Mouse (Mus musculus): Measurements from ENCODE around the gene Zbtb7b. TPM values are rescaled to one million over a fixed set of nuclear protein-coding genes. Genes with fewer than 3 reads are reported as not detected.

Gene Zbtb7b
- polyA plus RNA-seq, 1 experiment from 2014 or later = 0.54 TPM

DNA sequence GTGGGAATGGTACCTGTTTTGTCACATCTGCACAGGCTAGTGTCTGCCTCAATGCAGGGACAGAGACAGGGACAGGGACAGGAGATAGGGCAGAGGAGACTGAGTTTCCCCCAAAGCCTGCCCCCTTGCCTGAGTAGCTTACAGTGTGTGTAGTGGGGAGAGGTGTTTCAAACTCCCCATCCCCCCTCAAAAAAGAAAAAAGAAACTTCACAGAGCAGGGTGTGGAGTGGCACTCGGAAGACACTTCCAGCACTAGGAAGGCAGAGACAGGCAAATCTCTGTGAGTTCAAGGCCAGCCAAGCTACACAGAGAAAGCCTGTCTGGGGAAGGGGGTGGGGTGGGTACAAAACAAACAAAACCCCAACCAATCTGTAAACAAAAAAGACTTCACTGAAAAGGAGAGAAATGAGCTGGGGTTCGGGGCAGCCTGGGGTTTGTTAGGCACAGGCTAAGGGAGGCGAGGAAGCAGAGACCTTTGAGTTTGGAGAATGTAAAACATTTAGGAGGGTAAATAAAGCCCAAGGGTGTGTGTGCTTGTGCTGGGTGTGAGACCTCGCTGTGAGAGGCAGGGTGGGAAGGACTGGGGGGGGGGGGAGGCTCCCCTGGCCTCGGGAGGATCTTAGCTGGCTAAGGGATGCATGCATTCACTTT is 20.9 kb downstream of the Zbtb7b start:
- no peak overlapping the region for H3K9ac ChIP-seq (replicated peaks)
- 44% methylated on average over 5 of the region's 5 CpGs for WGBS

DNA sequence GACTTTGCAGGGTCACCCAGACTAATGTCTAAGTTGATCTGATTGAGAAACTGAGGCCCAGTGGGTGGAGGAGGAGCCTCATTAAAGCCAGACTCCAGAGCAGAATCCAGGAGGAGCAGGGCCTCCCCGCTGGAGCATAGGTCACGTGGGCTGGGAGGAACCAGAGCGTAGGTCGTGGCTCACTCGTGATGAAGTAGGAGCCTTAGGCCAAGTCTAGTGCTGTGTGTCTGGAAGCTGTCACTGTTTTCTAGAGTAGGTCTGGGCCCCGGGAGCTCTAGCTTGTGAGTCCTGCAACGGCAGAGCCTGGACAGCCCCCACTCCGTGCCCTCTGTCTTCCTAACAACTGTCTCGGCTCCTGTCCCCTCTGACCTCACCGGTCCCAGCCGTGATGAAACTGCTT is 27.2 kb downstream of the Zbtb7b start:
- Histone ChIP-seq H3K4me1 (replicated peaks) (0 out of 2 replicates have a peak, but pooled peaks cover 4% of the 10 kb centered on the region), H3K4me2 (replicated peaks) (no peak overlapping the region), H3K27me3 (no peaks in the 10 kb centered on the region), H3K9me3 (no peaks in the 10 kb centered on the region), H3K27ac (no peak overlapping the region), H3K9ac (replicated peaks) (no peak overlapping the region), H3K4me3 (replicated peaks) (no peak overlapping the region), H3K36me3 (no peaks in the 10 kb centered on the region)
- 67% methylated on average over 11 of the region's 11 CpGs for WGBS
- ATAC-seq = no peak

More for the DNA sequence above, 20.9 kb downstream of the Zbtb7b start:
- Histone ChIP-seq H3K4me3 (replicated peaks) (no peak overlapping the region), H3K9me3 (no peaks in the 10 kb centered on the region), H3K4me1 (replicated peaks) (peaks cover 9% of the 10 kb centered on the region), H3K27ac (no peak overlapping the region), H3K36me3 (no peaks in the 10 kb centered on the region), H3K27me3 (no peaks in the 10 kb centered on the region), H3K4me2 (replicated peaks) (no peak overlapping the region)
- ATAC-seq = no peak

DNA sequence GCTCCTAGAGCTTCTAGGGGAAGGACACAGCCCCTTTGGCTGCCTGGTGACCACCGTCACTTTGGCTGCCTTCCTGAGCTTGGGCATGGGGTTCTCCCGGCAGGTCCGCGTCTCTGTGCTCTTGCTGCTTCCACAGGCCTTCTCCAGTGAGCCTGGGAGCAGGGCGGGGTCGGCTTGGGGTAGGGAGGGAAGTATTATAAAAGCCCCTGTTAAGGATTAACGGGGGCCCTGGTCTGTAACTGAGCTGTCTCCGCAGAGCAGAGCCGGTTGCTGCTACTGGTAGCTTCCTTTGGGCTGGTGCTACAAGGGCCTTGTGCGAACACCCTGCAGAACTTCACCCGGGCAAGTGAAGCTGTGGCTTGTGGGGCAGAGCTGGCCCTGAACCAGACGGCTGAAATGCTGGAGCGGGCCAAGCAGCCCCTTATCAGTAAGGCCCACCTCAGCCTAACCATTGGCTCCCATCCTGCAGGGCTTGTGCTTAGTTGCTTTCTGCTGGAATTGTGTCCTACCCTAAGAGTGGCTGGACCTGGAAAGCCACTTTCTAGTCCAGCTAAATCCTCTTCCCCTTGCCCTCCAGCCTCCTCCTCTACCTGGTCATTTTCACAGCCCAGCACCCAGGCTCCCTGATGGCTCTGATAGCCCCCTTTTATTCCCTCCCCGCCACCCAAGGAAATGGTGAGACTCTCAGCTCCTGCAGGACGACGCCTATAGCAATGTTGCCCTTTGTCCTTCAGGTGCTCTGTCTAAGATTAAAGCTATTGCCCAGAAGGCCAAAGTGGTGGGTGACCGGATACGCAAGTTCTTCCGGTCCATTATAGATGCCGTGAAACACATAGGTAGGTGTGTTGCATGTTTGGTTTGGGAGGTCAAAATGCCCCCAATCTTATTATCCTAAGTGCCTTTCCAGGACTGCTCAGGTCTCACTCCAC is 28.8 kb downstream of the Zbtb7b start:
- Histone ChIP-seq H3K27me3 (no peaks in the 10 kb centered on the region), H3K27ac (no peak overlapping the region), H3K4me3 (replicated peaks) (no peak overlapping the region), H3K36me3 (no peaks in the 10 kb centered on the region), H3K9ac (replicated peaks) (no peak overlapping the region), H3K4me2 (replicated peaks) (no peak overlapping the region), H3K4me1 (replicated peaks) (0 out of 2 replicates have a peak, but pooled peaks cover 4% of the 10 kb centered on the region), H3K9me3 (no peaks in the 10 kb centered on the region)
- ATAC-seq = no peak
- WGBS = 79% methylated on average over 20 of the region's 20 CpGs

DNA sequence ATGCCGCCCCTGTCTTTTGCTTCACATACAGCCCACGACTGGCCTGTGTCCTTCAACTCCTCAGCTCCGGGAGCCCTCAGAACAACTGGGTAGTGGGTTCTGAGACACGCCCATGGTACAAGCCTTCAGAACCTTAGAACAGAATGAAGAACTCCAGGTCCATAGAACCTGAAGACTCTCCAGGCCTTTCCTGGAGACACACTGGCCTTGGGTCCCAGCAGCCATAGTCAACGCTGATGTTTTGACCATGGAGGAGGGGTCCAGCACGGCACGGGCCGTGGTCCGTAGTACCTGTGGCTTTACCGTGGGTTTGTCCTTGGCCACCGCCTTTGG is 29.5 kb downstream of the Zbtb7b start, which contains the start of gene Dcst1:
Gene Dcst1 (minus strand): TSS at position 101 of the 333 bp plus-strand sequence.
- Histone ChIP-seq H3K9ac (replicated peaks) (no peak within 1 kb of the TSS), H3K27ac (no peak within 1 kb of the TSS), H3K36me3 (no peaks in the 10 kb centered on the region), H3K4me3 (replicated peaks) (no peak within 1 kb of the TSS), H3K27me3 (no peaks in the 10 kb centered on the region), H3K4me1 (replicated peaks) (0 out of 2 replicates have a peak, but pooled peaks cover 4% of the 10 kb centered on the region), H3K9me3 (no peaks in the 10 kb centered on the region), H3K4me2 (replicated peaks) (no peak within 1 kb of the TSS)
- WGBS = 84% methylated on average over 11 of the region's 11 CpGs
- no peak for ATAC-seq

DNA sequence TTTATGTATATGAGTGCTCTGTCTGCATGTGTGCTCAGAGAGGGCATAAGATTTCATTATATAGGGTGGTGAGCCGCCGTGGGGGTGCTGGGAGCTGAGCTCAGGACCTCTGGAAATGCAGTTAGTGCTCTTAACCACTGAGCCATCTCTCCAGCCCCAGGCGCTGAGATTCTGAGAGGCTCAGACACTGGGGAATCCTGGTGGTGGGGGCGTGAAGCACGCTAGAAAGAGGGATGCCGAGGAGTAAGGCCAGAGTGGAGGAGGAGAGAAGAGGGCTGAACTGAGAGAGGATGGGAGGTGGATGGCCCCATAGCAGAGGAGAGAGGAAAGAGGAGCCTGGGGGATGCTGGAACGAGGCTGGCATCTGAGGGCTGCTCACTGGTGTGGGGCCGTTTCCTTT is 29.9 kb downstream of the Zbtb7b start:
- Histone ChIP-seq H3K27me3 (no peaks in the 10 kb centered on the region), H3K4me2 (replicated peaks) (no peak overlapping the region), H3K27ac (no peak overlapping the region), H3K4me1 (replicated peaks) (0 out of 2 replicates have a peak, but pooled peaks cover 4% of the 10 kb centered on the region), H3K4me3 (replicated peaks) (no peak overlapping the region), H3K9me3 (no peaks in the 10 kb centered on the region), H3K36me3 (no peaks in the 10 kb centered on the region), H3K9ac (replicated peaks) (no peak overlapping the region)
- WGBS = 58% methylated on average over 8 of the region's 8 CpGs
- ATAC-seq = no peak

DNA sequence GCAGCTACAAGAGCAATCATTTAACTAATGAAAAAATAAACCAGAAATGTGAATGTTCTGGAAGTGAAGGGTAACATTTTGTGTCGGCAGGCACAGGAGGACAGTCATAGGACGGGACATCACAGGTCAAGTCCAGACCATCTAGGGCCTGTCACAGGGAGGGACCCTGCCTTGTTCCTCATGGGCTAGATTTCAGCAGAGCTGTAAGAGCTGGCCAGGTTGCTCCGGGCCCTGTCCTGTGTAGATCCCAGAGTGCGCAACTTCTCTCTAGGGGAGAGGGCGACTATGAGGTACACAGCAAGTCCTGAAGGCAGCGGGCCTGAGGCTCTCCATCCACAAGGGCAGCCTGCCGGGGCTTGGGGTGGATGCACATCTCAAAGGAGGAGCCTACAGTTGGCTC is 32.9 kb downstream of the Zbtb7b start, which contains the start of gene Dcst2:
Gene Dcst2 (plus strand): TSS at position 301 of the 400 bp plus-strand sequence.
- Histone ChIP-seq H3K9me3 (no peaks in the 10 kb centered on the region), H3K27ac (no peak within 1 kb of the TSS), H3K27me3 (peaks cover 4% of the 10 kb centered on the region; the same call in 1 of the 2 replicates), H3K4me3 (replicated peaks) (no peak within 1 kb of the TSS), H3K4me2 (replicated peaks) (no peak within 1 kb of the TSS), H3K9ac (replicated peaks) (no peak within 1 kb of the TSS), H3K4me1 (replicated peaks) (0 out of 2 replicates have a peak, but pooled peaks cover 4% of the 10 kb centered on the region), H3K36me3 (no peaks in the 10 kb centered on the region)
- WGBS = 86% methylated on average over 7 of the region's 7 CpGs
- no peak for ATAC-seq

GRCm38 (mm10) chr3:89360237-89360636 is 34.3 kb downstream of the Zbtb7b start:
- Histone ChIP-seq H3K4me3 (replicated peaks) (no peak overlapping the region), H3K9me3 (no peaks in the 10 kb centered on the region), H3K27ac (no peak overlapping the region), H3K9ac (replicated peaks) (no peak overlapping the region), H3K27me3 (peaks cover 12% of the 10 kb centered on the region), H3K36me3 (no peaks in the 10 kb centered on the region), H3K4me1 (replicated peaks) (0 out of 2 replicates have a peak, but pooled peaks cover 4% of the 10 kb centered on the region), H3K4me2 (replicated peaks) (no peak overlapping the region)
- ATAC-seq = no peak
- WGBS = 84% methylated on average over 3 of the region's 3 CpGs

- Histone ChIP-seq H3K4me1 (replicated peaks) (0 out of 2 replicates have a peak, but pooled peaks cover under 1% of the 10 kb centered on the region), H3K4me3 (replicated peaks) (no peak overlapping the region), H3K27ac (no peak overlapping the region), H3K9me3 (no peaks in the 10 kb centered on the region), H3K4me2 (replicated peaks) (no peak overlapping the region), H3K36me3 (no peaks in the 10 kb centered on the region), H3K9ac (replicated peaks) (no peak overlapping the region), H3K27me3 (peaks cover 13% of the 10 kb centered on the region)
- no peak for ATAC-seq
- 73% methylated on average over 6 of the region's 6 CpGs for WGBS
Measured at GRCm38 (mm10) chr3:89359630-89360029, 34.9 kb downstream of the Zbtb7b start.

- Histone ChIP-seq H3K4me2 (replicated peaks) (no peak overlapping the region), H3K27ac (no peak overlapping the region), H3K4me1 (replicated peaks) (no peaks in the 10 kb centered on the region; the same call in 1 of the 2 replicates), H3K9ac (replicated peaks) (no peak overlapping the region), H3K27me3 (peaks cover 39% of the 10 kb centered on the region), H3K9me3 (no peaks in the 10 kb centered on the region), H3K36me3 (no peaks in the 10 kb centered on the region), H3K4me3 (replicated peaks) (no peak overlapping the region)
- 77% methylated on average over 9 of the region's 9 CpGs for WGBS
- ATAC-seq = no peak
Measured at GRCm38 (mm10) chr3:89356029-89356428, 38.5 kb downstream of the Zbtb7b start.

DNA sequence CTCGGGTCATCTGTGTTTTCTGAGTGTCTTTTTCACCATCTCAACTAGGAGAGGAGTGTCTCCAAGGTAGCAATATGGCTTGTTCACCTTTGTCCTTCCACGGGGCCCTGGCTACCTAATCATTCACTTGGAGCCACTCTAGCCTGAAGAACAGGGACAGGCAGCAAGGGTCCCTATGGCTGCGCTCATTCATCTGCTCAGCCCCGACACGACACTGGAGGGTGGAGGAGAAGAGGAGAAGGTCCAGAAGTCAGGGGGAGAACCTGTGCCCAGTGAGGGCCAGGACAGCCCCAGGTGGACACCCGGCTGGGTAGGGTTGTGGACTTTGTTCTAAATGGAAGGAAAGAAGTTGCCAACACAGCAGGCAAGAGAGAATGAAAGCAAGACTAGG is 39.1 kb downstream of the Zbtb7b start:
- ATAC-seq = no peak
- H3K9me3 ChIP-seq = no peaks in the 10 kb centered on the region
- WGBS = 85% methylated on average over 6 of the region's 6 CpGs
- H3K4me2 ChIP-seq (replicated peaks) = no peak overlapping the region
- no peak overlapping the region for H3K4me3 ChIP-seq (replicated peaks)
- peaks cover 4% of the 10 kb centered on the region for H3K4me1 ChIP-seq (replicated peaks)
- H3K27me3 ChIP-seq = peaks cover 42% of the 10 kb centered on the region
- no peak overlapping the region for H3K27ac ChIP-seq
- no peak overlapping the region for H3K9ac ChIP-seq (replicated peaks)
- H3K36me3 ChIP-seq = no peaks in the 10 kb centered on the region

DNA sequence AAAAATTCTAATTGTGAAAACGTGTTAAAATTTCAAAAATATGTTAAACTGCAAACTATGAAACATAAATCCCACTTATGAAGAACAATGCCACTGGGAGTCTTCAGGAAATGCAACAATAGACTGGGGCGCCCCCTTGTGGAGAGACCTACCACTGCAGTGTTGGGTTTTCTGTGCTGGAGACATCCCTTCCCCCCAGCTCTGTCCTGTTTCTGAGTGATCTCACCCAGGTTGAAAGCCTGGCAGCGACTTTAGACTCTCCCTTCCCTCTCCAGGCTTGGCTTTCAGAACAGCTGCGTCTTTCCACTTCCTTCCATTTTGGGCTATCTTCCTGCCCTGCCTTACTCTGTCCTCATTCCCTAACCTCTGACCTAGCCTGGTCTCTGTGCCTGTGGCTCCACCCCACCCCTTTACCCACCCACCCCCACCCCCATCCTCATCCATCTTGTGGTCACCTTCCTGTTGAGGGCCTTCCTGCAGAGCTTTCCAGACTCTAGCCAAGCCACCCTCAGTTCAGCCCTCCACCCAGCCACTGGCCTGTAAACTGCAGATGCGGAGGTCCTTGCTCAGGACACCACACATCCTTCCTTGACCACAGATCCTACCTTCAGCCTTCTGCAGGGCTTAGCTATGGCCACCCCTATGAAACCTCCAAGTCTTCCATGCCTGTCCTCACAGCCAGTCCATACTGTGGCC is 39.6 kb downstream of the Zbtb7b start:
- Histone ChIP-seq H3K27ac (no peak overlapping the region), H3K36me3 (no peaks in the 10 kb centered on the region), H3K4me2 (replicated peaks) (no peak overlapping the region), H3K9me3 (no peaks in the 10 kb centered on the region), H3K4me1 (replicated peaks) (peaks cover 8% of the 10 kb centered on the region), H3K4me3 (replicated peaks) (no peak overlapping the region), H3K9ac (replicated peaks) (no peak overlapping the region), H3K27me3 (peaks cover 44% of the 10 kb centered on the region)
- 0 out of 2 replicates have a peak, but pooled peaks have one; percentile 31 for ATAC-seq
- WGBS = 19% methylated on average over 5 of the region's 5 CpGs
